Mouse (Mus musculus) CD4-positive naive resting alpha-beta T cell, adult 76 days (primary cell): ENCODE results near the gene Ceacam18. TPM values are rescaled to one million over a fixed set of nuclear protein-coding genes. Genes with fewer than 3 reads are reported as not detected.

Experiments
- total RNA-seq: library from RNA; stranded (reverse); gene quantifications from one replicate; pipeline ENCODE4 v1.2.4, GENCODE M21; 2023

Ceacam18 gene
- not detected for total RNA-seq

GRCm38 (mm10) chr7:43634500-43634899 is at the start of gene Ceacam18:
Ceacam18 (plus strand) TSS chr7:43634707.

GRCm38 (mm10) chr7:43606896-43607742 is 27.4 kb upstream of the Ceacam18 start, which contains the start of gene Zfp819:
Zfp819 (plus strand) TSS chr7:43607169.

GRCm38 (mm10) chr7:43660002-43660401 is 25.5 kb downstream of the Ceacam18 start, which contains the start of gene Siglece:
Siglece (minus strand) TSS chr7:43660161.

GRCm38 (mm10) chr7:43671809-43672580 is 37.5 kb downstream of the Ceacam18 start, which contains the start of gene Ctu1:
Ctu1 (plus strand) TSS chr7:43672016.

GRCm38 (mm10) chr7:43690118-43690517 is 55.6 kb downstream of the Ceacam18 start, which contains the start of gene Klk14:
Klk14 (plus strand) TSS chr7:43690418.

Other genes with a start within 250 kb of the Ceacam18 start
- 26.6 TPM for gene Siglecg, start 226.5 kb upstream of the Ceacam18 start, total RNA-seq
- gene Lim2, start 207.0 kb upstream of the Ceacam18 start, total RNA-seq, result not detected
- gene Nkg7, start 197.6 kb upstream of the Ceacam18 start, total RNA-seq, result 14.9 TPM
- gene Cldnd2, start 193.9 kb upstream of the Ceacam18 start, total RNA-seq, result not detected
- gene Etfb, start 190.6 kb upstream of the Ceacam18 start, total RNA-seq, result 29.9 TPM
- not detected for gene Gm45233, start 190.6 kb upstream of the Ceacam18 start, total RNA-seq
- gene Vsig10l, start 171.6 kb upstream of the Ceacam18 start, total RNA-seq, result 1.3 TPM
- gene Iglon5, start 144.6 kb upstream of the Ceacam18 start, total RNA-seq, result not detected
- gene 4931406B18Rik, start 128.8 kb upstream of the Ceacam18 start, total RNA-seq, result not detected
- 1.7 TPM for gene Cd33, start 90.3 kb upstream of the Ceacam18 start, total RNA-seq
- 4.1 TPM for gene Zfp658, start 72.5 kb upstream of the Ceacam18 start, total RNA-seq
- 12.8 TPM for gene Zfp719, start 55.1 kb upstream of the Ceacam18 start, total RNA-seq
- not detected for gene Zfp819, start 27.5 kb upstream of the Ceacam18 start, total RNA-seq
- 4.0 TPM for gene Siglece, start 25.5 kb downstream of the Ceacam18 start, total RNA-seq
- 6.6 TPM for gene Ctu1, start 37.3 kb downstream of the Ceacam18 start, total RNA-seq
- gene Klk14, start 55.7 kb downstream of the Ceacam18 start, total RNA-seq, result not detected
- not detected for gene Klk13, start 77.9 kb downstream of the Ceacam18 start, total RNA-seq
- not detected for gene Klk12, start 134.2 kb downstream of the Ceacam18 start, total RNA-seq
- not detected for gene Klk11, start 139.9 kb downstream of the Ceacam18 start, total RNA-seq
- not detected for gene Klk10, start 146.3 kb downstream of the Ceacam18 start, total RNA-seq
- not detected for gene Klk9, start 157.2 kb downstream of the Ceacam18 start, total RNA-seq
- 92.4 TPM for gene Klk8, start 162.9 kb downstream of the Ceacam18 start, total RNA-seq
- not detected for gene Klk7, start 176.6 kb downstream of the Ceacam18 start, total RNA-seq
- gene Klk6, start 189.8 kb downstream of the Ceacam18 start, total RNA-seq, result not detected
- gene Klk5, start 207.3 kb downstream of the Ceacam18 start, total RNA-seq, result not detected
- gene Klk4, start 246.5 kb downstream of the Ceacam18 start, total RNA-seq, result not detected